Mouse (Mus musculus): ENCODE measurements around the gene Ces4a. TPM values are rescaled to one million over a fixed set of nuclear protein-coding genes. Genes with fewer than 3 reads are reported as not detected.
"Not testable (repeated sequence)": the region's sequence is repeated elsewhere in the genome, so short reads cannot be mapped to it uniquely, and the experiment has no call there.

Gene Ces4a
- polyA plus RNA-seq, 1 experiment from 2014 or later, result not detected

DNA sequence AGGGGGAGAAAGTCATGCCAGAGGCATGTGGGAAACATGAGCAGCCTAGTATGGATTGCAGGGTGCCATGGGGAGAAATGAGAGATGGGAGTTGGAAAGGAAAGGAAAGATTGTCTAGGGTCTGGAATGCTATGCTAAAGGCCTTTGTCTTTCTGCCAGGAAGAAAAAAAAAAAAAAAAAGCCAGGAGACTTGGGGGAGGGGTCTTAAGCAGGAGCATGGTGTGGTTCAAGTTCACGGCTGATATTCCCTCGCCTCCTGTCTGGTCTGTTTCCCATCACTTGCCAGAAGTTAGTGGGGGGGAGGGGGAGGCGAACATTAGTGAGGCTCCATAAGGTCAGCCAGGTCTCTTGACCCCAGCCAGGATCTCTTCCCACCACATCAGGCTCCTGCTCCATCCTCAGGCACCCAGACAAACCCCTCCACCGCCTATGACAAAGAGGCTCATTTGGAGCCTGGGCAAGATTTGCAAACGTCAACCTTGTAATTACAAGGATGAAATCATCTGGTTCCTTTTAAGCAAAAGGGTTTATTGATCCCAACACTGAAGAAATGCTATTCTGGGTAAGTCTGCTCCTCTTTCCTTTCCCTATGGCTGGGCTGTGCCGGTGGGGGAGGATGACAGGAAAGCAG is 32.8 kb downstream of the Ces4a start:
- H3K27ac ChIP-seq, result no peak overlapping the region
- H3K9ac ChIP-seq, result no peak overlapping the region
- DNase-seq (ENCODE audit: low spot score) (no peak), ATAC-seq (ENCODE audit: low FRiP score) (no peak)
- no peaks in the 10 kb centered on the region for H3K36me3 ChIP-seq (replicated peaks; ENCODE audit: control insufficient read depth, insufficient read depth)
- H3K4me2 ChIP-seq (replicated peaks), result no peak overlapping the region
- no peak overlapping the region for H3K4me3 ChIP-seq (replicated peaks; ENCODE audit: low read length)
- no peaks in the 10 kb centered on the region for H3K27me3 ChIP-seq (ENCODE audit: control insufficient read depth, insufficient read depth, low read length)
- no peaks in the 10 kb centered on the region for H3K9me3 ChIP-seq (ENCODE audit: control insufficient read depth, low read length)
- no peaks in the 10 kb centered on the region for H3K4me1 ChIP-seq (replicated peaks; ENCODE audit: control insufficient read depth, insufficient read depth, low read length)
- 34% methylated on average over 6 of the region's 6 CpGs for WGBS

DNA sequence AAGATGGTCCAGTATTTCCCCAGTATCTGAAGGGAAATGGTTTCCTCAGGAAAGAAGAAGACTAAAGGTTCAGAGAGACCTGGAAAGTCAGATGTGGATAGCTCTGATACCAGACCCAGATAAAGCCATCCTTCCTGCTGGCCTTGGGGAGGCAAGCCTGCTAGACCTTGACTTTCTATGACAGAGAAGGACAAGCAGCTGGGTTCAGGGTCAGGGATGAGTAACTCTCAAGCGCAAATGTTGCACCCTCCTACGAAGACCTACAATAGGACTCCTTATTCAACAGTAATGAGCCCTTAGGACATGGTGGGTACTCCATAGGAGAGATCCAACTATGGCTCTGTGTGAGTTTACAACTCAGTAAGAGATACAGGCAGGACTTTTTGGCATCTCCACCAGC is 33.6 kb downstream of the Ces4a start:
- Histone ChIP-seq H3K9me3 (ENCODE audit: control insufficient read depth, low read length) (no peaks in the 10 kb centered on the region), H3K4me2 (replicated peaks) (no peak overlapping the region), H3K4me1 (replicated peaks; ENCODE audit: control insufficient read depth, insufficient read depth, low read length) (no peaks in the 10 kb centered on the region), H3K4me3 (replicated peaks; ENCODE audit: low read length) (no peak overlapping the region), H3K9ac (no peak overlapping the region), H3K27me3 (ENCODE audit: control insufficient read depth, insufficient read depth, low read length) (no peaks in the 10 kb centered on the region), H3K27ac (no peak overlapping the region), H3K36me3 (replicated peaks; ENCODE audit: control insufficient read depth, insufficient read depth) (no peaks in the 10 kb centered on the region)
- no peak for DNase-seq (ENCODE audit: low spot score)
- no peak for ATAC-seq (ENCODE audit: low FRiP score)
- 90% methylated on average over 2 of the region's 2 CpGs for WGBS

DNA sequence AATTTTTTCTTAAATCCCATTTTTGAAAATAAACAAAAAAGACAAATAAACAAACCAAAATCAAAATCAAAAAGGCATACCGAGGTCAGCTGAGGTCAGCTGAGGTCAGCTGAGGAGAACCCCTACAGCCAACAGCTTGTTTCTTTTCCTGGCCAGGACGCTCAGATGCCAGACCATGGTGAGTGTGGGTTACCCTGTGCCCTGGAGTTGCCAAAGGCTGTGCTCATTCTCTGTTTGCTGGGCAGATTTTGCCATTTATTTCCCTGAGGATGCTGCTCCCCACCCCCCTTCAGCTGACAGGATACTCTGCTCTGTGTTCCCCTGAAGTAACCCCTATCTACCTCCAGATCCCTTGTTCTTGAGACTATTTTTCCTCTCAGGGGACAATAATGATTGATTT is 35.5 kb downstream of the Ces4a start:
- Histone ChIP-seq H3K4me2 (replicated peaks) (no peak overlapping the region), H3K9ac (no peak overlapping the region), H3K27me3 (ENCODE audit: control insufficient read depth, insufficient read depth, low read length) (no peaks in the 10 kb centered on the region), H3K9me3 (ENCODE audit: control insufficient read depth, low read length) (no peaks in the 10 kb centered on the region), H3K36me3 (replicated peaks; ENCODE audit: control insufficient read depth, insufficient read depth) (no peaks in the 10 kb centered on the region), H3K27ac (no peak overlapping the region), H3K4me3 (replicated peaks; ENCODE audit: low read length) (no peak overlapping the region), H3K4me1 (replicated peaks; ENCODE audit: control insufficient read depth, insufficient read depth, low read length) (0 out of 2 replicates have a peak, but pooled peaks cover 2% of the 10 kb centered on the region)
- 77% methylated on average over 2 of the region's 2 CpGs for WGBS
- no peak for DNase-seq (ENCODE audit: low spot score)
- ATAC-seq (ENCODE audit: low FRiP score), result no peak

DNA sequence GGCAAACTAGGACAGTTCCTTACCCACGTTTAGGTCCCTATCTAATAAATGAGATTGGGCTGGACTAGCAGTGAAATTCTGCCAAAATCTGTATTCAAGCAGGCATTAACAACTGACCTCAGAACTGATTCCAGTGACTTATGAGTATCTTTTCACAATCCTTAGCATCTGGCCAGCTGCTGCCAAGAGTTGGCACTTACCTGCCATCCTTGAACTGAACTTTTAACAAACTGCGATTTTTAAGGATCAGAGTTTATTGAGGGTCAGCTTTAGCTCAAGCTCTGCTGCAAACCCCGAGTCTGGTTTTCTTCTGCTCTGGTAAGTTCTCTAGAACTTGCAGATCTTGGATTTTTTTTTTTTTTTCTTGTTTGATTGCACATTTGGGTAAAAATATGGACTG is 38.0 kb downstream of the Ces4a start:
- whole genome bisulfite sequencing, result 52% methylated on average over 3 of the region's 3 CpGs
- H3K27me3 ChIP-seq (ENCODE audit: control insufficient read depth, insufficient read depth, low read length), result no peaks in the 10 kb centered on the region
- no peak for DNase-seq (ENCODE audit: low spot score)
- H3K27ac ChIP-seq, result no peak overlapping the region
- H3K9me3 ChIP-seq (ENCODE audit: control insufficient read depth, low read length), result no peaks in the 10 kb centered on the region
- peaks cover 8% of the 10 kb centered on the region; the same call in 1 of the 2 replicates for H3K4me1 ChIP-seq (replicated peaks; ENCODE audit: control insufficient read depth, insufficient read depth, low read length)
- ATAC-seq (ENCODE audit: low FRiP score), result no peak
- H3K4me3 ChIP-seq (replicated peaks; ENCODE audit: low read length), result peak overlapping the region; percentile 96; the same call in 1 of the 2 replicates
- peak overlapping the region; percentile 62 for H3K4me2 ChIP-seq (replicated peaks)
- H3K36me3 ChIP-seq (replicated peaks; ENCODE audit: control insufficient read depth, insufficient read depth), result no peaks in the 10 kb centered on the region
- H3K9ac ChIP-seq, result no peak overlapping the region

DNA sequence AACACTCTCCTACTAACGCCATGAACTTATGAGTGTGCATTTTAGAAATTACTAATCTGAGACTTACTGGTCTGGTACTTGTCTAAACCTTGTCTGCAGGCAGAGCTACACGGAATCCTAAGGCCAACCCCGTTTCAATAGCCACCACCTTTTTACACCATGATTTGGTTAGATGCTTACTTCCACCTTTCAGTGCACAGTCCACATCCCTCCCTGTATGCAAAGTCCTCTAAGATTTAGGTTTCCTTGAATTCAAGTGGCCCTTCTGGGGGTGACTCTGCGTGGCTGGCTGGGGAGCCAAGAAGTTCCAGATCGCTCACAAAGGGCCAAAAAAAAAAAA is 38.4 kb downstream of the Ces4a start:
- no peaks in the 10 kb centered on the region for H3K9me3 ChIP-seq (ENCODE audit: control insufficient read depth, low read length)
- H3K27me3 ChIP-seq (ENCODE audit: control insufficient read depth, insufficient read depth, low read length), result no peaks in the 10 kb centered on the region
- H3K9ac ChIP-seq, result peak overlapping the region; percentile 83
- peak; percentile 32 for DNase-seq (ENCODE audit: low spot score)
- no peaks in the 10 kb centered on the region for H3K36me3 ChIP-seq (replicated peaks; ENCODE audit: control insufficient read depth, insufficient read depth)
- peaks cover 8% of the 10 kb centered on the region; the same call in 1 of the 2 replicates for H3K4me1 ChIP-seq (replicated peaks; ENCODE audit: control insufficient read depth, insufficient read depth, low read length)
- H3K4me2 ChIP-seq (replicated peaks), result peak overlapping the region; percentile 62
- H3K4me3 ChIP-seq (replicated peaks; ENCODE audit: low read length), result peak overlapping the region; percentile 96
- 4% methylated on average over 5 of the region's 5 CpGs for WGBS
- ATAC-seq (ENCODE audit: low FRiP score), result no peak; the same call in 1 of the 2 replicates
- H3K27ac ChIP-seq, result peak overlapping the region; percentile 38; the same call in 1 of the 2 replicates

DNA sequence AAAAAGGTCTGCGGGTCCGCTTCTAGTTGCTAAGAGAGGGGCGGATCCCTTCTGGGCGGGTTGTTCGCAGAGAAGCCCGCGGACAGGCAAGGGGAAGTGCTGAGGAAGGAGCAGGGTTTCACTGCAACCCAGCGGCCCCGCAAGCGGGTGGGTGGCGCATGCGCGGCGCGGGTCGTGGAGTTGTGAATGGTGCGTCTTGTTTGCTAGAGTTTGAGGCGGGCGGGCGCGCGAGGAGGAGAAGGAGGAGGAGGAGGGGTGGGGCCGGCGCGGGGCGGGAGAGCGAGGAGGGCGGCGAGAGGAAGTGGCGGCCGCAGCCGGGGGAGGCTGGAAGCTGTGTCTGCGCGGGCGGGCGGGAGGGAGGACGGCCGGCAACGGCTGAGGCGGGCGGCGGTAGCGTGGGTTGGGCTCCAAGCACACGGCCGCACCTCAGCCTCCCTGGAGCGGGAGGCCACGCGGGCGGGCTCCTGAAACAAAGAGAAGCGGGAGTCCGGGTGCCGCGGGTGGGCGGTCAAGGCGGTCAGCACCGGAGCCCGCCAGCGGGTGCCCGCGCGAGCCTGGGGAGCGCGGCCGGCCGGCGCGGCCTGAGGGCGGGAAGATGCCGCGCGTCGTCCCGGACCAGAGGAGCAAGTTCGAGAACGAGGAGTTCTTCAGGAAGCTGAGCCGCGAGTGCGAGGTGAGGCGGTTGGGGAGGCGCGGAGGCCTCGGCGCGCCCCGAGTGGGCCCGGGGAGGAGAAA is 38.9 kb downstream of the Ces4a start, which contains the start of gene Cbfb:
Gene Cbfb (plus strand): TSS at position 294 of the 735 bp plus-strand sequence.
- no peaks in the 10 kb centered on the region for H3K36me3 ChIP-seq (replicated peaks; ENCODE audit: control insufficient read depth, insufficient read depth)
- H3K9ac ChIP-seq, result peak within 1 kb of the TSS; percentile 83
- H3K27ac ChIP-seq, result peak within 1 kb of the TSS; percentile 92
- H3K4me3 ChIP-seq (replicated peaks; ENCODE audit: low read length), result peak within 1 kb of the TSS; percentile 96
- no peaks in the 10 kb centered on the region for H3K9me3 ChIP-seq (ENCODE audit: control insufficient read depth, low read length)
- DNase-seq (ENCODE audit: low spot score) (peak; percentile 96), ATAC-seq (ENCODE audit: low FRiP score) (peak; percentile 94)
- under 1% methylated on average over 73 of the region's 86 CpGs for WGBS
- peaks cover 8% of the 10 kb centered on the region; the same call in 1 of the 2 replicates for H3K4me1 ChIP-seq (replicated peaks; ENCODE audit: control insufficient read depth, insufficient read depth, low read length)
- H3K4me2 ChIP-seq (replicated peaks), result peak within 1 kb of the TSS; percentile 62
- H3K27me3 ChIP-seq (ENCODE audit: control insufficient read depth, insufficient read depth, low read length), result no peaks in the 10 kb centered on the region

DNA sequence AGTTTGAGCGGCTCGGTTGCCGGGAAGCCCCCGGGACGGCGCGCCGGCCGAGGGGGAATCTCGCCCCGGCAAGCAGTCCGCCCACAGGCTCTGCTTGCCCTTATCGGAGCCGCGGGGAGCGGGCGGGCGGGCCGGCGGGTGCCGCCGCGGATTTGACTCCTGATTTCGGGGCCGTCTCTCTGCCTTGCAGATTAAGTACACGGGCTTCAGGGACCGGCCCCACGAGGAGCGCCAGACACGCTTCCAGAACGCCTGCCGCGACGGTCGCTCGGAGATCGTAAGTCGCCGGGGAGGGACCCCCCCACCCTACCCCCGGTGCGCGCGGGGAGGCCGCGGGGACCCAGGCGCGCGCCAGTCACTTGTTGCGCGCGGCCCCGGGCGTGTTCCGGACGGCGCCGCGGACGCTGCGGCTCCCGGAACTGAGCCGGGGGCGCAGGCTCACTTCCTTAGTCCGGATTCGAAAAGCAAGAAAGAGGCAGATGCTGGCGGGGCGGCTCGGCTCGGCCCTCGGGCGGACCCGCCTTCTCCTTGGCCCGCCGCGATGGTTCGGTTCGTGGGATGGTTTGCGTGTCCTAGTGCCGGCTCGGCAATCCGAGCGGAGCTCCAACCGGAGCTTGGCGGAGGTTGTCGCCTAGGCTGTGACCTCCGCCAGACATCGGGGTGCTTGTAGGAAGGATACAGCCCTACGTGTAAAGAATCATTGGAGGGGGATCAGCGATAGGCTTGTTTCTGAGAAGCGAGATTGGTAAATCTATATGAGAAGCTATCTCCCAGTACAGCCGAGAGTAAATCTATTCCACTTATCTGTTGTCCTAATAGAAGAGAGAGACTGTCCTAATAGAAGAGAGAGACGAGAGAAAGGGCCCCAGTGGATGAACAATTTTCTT is 39.8 kb downstream of the Ces4a start:
- peak; percentile 9; the same call in 1 of the 2 replicates for ATAC-seq (ENCODE audit: low FRiP score)
- H3K4me2 ChIP-seq (replicated peaks), result peak overlapping the region; percentile 62
- WGBS, result under 1% methylated on average over 91 of the region's 92 CpGs

DNA sequence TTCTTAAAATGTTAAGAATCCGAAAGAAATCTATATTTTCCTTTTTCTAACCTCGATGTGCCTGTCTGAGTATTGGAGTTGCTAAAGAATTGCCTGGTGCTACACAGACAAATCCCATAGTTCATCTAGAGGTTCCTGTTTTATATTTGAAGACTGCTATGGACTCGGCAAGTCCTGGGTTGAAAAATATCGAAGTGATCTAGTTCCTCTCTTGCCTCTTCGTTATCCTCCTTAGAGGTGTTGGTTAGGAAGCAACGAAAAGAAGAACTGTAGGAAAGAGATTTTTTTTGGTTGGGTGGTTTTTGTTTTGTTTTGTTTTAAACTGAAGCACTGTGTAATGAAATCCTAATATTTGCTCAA is 40.4 kb downstream of the Ces4a start:
- Histone ChIP-seq H3K4me3 (replicated peaks; ENCODE audit: low read length) (peak overlapping the region; percentile 96), H3K36me3 (replicated peaks; ENCODE audit: control insufficient read depth, insufficient read depth) (peaks cover 2% of the 10 kb centered on the region; the same call in 1 of the 2 replicates), H3K27ac (no peak overlapping the region; the same call in 1 of the 2 replicates), H3K9ac (peak overlapping the region; percentile 83), H3K9me3 (ENCODE audit: control insufficient read depth, low read length) (no peaks in the 10 kb centered on the region), H3K27me3 (ENCODE audit: control insufficient read depth, insufficient read depth, low read length) (no peaks in the 10 kb centered on the region), H3K4me2 (replicated peaks) (peak overlapping the region; percentile 62), H3K4me1 (replicated peaks; ENCODE audit: control insufficient read depth, insufficient read depth, low read length) (peaks cover 8% of the 10 kb centered on the region; the same call in 1 of the 2 replicates)
- DNase-seq (ENCODE audit: low spot score), result no peak
- no peak for ATAC-seq (ENCODE audit: low FRiP score)
- WGBS, result 31% methylated on average over 6 of the region's 6 CpGs

More for the DNA sequence above, 39.8 kb downstream of the Ces4a start:
- peaks cover 8% of the 10 kb centered on the region; the same call in 1 of the 2 replicates for H3K4me1 ChIP-seq (replicated peaks; ENCODE audit: control insufficient read depth, insufficient read depth, low read length)
- H3K4me3 ChIP-seq (replicated peaks; ENCODE audit: low read length), result peak overlapping the region; percentile 96
- peak overlapping the region; percentile 83 for H3K9ac ChIP-seq
- H3K9me3 ChIP-seq (ENCODE audit: control insufficient read depth, low read length), result no peaks in the 10 kb centered on the region
- H3K36me3 ChIP-seq (replicated peaks; ENCODE audit: control insufficient read depth, insufficient read depth), result no peaks in the 10 kb centered on the region; the same call in 1 of the 2 replicates
- peak overlapping the region; percentile 92 for H3K27ac ChIP-seq
- no peaks in the 10 kb centered on the region for H3K27me3 ChIP-seq (ENCODE audit: control insufficient read depth, insufficient read depth, low read length)
- peak; percentile 40 for DNase-seq (ENCODE audit: low spot score)

DNA sequence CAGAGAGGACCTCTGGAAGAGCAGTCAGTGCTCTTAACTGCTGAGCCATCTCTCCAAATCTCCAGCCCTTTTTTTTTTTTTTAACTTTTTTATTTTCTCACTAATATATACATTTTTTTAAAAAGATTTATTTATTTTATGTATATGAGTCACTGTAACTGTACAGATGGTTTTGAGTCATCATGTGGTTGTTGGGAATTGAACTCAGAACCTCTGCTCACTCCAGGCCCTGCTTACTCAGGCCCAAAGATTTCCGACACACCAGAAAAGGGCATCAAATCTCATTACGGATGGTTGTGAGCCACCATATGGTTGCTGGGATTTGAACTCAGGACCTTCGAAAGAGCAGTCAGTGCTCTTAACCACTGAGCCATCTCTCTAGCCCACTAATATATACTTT is 43.7 kb downstream of the Ces4a start:
- WGBS, result 98% methylated on average over 3 of the region's 3 CpGs
- not testable (repeated sequence) for H3K4me3 ChIP-seq (replicated peaks; ENCODE audit: low read length); H3K27ac ChIP-seq; DNase-seq (ENCODE audit: low spot score); H3K9me3 ChIP-seq (ENCODE audit: control insufficient read depth, low read length); H3K9ac ChIP-seq; ATAC-seq (ENCODE audit: low FRiP score); H3K4me1 ChIP-seq (replicated peaks; ENCODE audit: control insufficient read depth, insufficient read depth, low read length); H3K4me2 ChIP-seq (replicated peaks); H3K27me3 ChIP-seq (ENCODE audit: control insufficient read depth, insufficient read depth, low read length)
- H3K36me3 ChIP-seq (replicated peaks; ENCODE audit: control insufficient read depth, insufficient read depth), result peaks cover 13% of the 10 kb centered on the region
